Mouse (Mus musculus): ENCODE measurements around the gene Ccdc162.

The Ccdc162 gene

DNA sequence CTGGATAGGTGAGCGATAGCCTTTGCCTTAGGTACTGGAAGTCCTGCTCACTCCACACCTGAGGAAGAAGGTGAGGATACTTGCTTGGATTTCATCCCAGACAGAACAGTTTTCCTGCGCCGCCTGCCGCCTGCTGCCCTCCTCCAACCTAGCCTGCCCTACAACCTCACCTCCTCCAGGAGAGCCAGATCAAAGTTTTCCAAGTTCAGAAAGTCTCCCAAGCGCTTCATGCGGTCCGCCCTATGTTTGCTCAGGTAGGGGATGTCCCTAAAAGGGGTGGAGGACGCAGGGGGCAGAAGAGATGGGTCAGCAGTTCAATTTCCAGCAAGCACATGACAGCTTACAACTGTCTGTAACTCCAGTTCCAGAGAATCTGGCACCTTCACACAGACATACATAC is 227.1 kb downstream of the Ccdc162 start:
- no peak for DNase-seq (ENCODE audit: low read depth, low spot score)

GRCm38 (mm10) chr10:41488877-41489276 is 227.6 kb downstream of the Ccdc162 start:
- DNase-seq (ENCODE audit: low read depth, low spot score): no peak
